Mouse (Mus musculus) urinary bladder, adult 2 months (tissue): ENCODE measurements around the gene Tmprss11e. TPM values are rescaled to one million over a fixed set of nuclear protein-coding genes. Genes with fewer than 3 reads are reported as not detected.
A peak's percentile ranks its signal among the peaks of the same experiment; 100 is the strongest.

Source experiments
- DNase-seq: peaks from one replicate; pipeline ENCODE4 v3.0.0; 2022; ENCODE audit warnings: low spot score
- polyA plus RNA-seq: library from polyadenylated mRNA; depleted of rRNA; stranded (reverse); fragments of >200 nt; gene quantifications from 2 replicates; pipeline ENCODE4 v1.2.3, GENCODE M21; 2012; rRNA removed

Gene Tmprss11e
- polyA plus RNA-seq = 0.29 and 0.34 TPM in 2 replicates

DNA sequence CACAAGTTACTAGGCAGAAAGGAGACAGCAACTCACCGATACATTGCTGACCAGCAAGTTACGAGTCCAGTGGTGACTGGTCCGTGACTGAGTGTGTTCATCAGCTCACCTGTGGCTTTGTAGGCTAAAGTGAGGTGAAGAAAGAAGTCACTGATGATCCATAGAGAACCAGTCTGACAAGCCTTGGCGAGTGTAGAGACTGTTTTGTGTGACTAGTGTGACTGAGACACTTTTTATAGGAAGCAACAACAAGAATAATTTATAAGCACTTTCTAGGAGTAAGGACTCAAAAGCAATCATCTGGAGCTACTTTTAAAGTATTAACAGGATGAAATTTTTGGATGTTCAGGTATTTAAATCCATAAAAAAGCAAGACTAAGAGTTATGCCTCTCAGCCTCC lies at the start of gene Tmprss11e:
Gene Tmprss11e (minus strand): TSS at position 101 of the 400 bp plus-strand sequence.
- DNase-seq = no peak

DNA sequence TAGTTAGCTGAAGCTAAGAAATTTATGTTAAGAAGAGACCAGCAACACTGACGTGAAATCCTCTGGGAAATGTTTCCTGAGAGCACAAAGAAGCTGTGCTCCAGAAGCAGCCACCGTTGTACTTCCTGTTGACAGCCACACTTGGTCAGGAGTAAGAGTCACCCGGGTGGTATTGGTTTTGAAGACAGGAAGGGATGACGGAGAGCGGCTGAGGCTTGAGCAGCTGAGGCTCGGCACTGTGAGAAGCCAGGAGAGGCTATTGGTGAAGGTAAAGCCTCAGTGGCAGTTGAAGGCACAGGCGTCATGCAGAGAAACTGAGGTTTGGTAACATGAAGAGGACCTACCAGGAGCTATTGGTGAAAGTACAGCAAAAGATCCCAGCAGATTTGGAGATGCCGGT lies 47.2 kb upstream of the Tmprss11e start:
- DNase-seq = no peak

DNA sequence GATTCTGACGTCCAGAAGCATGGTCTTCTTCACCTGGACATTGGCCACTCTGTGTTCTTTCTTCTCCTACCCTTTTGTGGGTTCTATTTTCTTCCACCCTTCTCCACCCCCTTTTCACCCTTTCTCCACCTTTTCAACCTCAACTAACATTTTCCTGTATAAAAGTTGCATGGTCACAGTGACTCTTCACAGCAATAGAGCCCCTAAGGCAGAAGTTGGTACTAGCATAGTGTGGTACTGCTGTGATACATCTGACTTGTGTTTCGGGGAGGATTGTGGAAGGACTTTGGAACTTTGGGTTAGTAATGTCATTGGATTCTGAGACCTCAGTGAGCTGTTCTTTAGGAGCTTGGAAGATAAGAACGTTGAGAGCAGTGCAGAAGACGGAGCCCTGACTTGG lies 46.6 kb upstream of the Tmprss11e start:
- DNase-seq = no peak

DNA sequence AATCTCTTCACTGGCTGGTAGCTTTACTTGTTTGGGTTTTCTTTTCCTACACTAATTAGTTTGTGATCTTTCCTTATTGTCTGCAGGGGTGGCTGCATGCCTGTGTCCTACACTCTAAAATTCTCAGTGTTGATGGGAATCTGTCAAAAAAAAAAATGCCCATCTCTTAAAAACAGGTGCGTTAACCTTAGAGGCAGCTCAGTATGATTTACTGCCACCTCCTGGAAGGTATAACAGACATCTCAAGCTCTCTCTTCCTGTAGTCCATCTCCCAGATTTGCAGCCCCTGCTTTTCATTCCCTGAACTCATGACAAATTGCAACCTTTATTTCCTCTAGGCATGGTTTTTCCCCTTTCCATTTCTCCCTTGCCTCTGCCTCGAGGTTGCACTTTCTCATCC lies 44.3 kb upstream of the Tmprss11e start:
- no peak for DNase-seq

DNA sequence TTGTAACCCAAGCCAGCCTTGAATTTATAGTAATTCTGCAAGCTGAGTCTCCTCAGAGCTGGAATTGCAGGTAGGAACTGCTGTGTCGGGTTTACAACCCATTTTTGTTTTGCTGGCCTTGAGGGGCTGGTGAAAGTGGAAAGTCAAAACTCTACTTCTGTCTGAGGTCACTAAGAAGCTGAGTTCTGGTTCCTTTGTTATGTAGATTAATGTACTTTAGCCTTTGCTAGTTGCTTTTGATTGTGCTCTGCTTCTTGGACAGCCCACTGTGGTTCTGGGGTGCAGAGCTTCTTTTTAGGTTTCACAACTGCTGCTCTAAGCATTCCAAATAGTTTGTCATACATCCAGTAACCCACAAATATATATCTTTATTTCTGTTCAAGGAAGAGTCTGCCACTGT lies 41.2 kb upstream of the Tmprss11e start:
- no peak for DNase-seq

DNA sequence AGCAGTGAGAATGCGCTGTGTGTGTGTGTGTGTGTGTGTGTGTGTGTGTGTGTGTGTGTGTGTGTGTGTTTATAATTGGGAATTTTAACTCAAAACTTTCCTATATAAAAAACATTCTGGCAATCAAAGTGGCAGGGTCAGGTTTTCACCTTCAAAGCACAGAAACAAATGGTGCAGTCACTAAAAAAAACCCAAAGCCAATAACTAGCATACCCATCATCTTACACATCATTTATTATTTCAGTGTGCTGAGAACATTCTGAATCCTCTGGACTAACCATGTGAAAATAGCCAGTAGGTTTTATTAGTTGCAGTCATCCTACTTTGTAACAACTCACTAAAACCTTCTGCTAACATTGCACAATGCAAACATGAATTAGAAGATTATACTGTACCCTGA lies 38.6 kb upstream of the Tmprss11e start:
- DNase-seq = no peak

DNA sequence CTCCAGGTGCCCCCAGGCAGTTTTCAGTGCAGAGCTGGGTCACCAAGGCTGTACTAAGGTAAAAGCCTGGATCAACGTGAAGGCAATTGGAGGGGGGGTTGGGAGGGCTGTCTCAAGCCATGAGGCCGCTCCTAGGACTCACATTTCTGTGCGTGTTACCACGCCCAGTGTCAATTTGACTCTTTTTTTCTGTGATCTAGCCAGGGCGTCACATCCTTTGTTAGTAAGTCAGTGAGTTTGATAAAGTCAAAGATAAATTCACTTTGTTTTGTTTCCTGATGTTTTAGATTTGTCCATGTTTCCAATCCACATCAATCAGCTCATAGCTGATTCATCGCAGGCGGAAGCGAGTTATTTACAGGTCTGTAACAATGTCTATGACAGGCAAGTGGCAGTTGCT lies 37.4 kb upstream of the Tmprss11e start:
- DNase-seq = no peak

DNA sequence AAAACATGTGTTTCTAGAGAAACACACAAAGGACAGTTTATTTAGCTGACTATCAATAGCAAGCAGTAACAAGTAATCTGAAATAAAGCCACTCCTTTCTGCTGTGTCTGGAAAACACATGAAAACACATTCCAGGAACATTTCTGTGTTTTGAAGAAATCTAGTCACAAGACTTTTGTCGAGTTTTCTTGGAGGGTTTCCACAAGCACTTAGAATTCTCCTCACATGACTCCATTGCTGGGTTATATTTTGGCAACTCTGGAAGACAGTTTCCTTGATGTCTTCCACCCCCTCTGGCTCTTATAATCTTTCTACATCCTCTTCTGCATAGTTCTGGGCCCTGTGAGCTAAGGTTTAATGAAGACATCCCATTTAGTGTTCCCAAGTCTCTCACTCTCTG lies 32.9 kb upstream of the Tmprss11e start:
- DNase-seq = no peak

DNA sequence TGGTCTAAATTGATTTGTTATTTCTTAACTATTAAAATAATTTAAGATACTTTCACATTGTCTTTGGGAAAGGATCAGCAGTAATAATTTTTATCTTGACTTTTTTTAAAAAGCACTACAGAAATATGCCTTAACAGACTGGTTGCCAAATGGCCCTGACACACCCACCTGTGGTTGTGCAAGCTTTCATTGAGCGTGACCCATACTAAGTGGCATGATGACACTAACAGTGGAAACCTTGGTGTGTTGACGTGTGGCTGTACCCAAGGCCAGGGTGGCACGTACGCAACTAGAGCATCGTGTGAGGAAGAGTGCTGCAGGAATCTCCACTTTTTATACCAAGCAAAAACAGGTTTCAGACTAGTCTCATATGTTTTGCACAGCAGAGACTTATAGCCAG lies 31.3 kb upstream of the Tmprss11e start:
- DNase-seq = no peak

DNA sequence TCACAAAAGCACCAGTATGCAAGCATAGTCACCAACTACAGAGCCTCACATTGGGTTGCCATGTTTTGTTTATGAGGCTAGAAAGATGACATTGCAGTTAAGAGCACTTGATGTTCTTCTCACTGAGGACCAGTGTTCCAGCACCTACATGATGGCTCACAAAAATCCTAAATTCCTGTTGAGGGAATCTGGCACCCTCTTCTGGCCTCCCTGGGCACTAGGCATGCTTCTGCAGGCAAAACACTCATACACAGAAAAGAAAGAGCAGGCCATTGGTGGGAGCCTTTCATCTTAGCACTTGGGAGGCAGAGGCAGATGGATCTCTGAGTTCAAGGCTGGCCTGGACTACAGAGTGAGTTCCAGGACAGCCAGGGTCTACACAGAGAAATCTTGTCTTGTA lies 25.4 kb upstream of the Tmprss11e start:
- no peak for DNase-seq

DNA sequence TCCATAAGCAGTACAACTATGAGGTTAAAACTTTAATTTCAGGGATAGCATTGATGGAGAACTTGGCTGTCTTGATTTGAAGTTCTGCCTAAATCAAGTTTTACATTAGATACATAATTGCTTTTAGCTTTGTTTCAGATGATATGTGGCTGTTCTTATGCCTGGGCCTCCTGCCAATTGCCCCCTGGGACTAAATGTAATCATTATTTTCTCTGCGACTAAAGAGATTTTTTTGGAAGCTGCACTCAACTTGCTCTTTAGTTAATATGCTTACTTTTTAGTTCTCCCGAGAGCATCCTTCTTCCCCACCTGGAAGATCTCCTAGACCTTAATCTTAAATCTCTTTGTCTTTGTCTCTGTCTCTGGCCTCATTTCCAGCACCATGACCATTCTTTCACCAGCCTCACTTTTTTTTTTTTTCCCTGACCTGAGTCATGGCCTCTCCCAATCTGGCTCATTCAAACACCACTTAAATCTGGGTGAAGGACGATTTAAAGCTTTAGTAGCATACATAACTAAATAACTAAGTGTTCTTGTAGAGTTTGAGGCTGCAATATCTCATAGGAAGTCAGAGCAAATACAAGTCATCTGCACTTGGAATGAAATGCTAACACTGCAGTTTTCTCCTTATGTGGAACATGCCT lies 23.5 kb upstream of the Tmprss11e start:
- no peak for DNase-seq

DNA sequence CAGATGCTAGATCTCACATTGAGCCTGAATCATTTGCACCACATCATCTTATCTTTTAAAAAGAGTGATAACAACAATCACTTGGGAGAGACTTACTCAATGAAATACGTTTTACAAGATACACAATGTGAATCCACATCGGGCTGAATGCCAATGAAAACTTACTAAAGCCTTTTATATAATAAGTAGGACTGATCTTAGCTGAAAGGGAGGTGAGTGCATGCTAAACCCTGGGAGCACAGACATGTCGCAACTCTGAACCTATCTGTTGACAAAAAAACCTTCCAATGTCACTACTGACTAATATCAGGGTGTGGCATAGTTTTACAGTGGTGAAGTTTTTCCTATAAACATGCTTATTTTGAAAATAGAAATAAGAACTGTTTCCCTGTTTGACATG lies 2.8 kb downstream of the Tmprss11e start:
- no peak for DNase-seq

DNA sequence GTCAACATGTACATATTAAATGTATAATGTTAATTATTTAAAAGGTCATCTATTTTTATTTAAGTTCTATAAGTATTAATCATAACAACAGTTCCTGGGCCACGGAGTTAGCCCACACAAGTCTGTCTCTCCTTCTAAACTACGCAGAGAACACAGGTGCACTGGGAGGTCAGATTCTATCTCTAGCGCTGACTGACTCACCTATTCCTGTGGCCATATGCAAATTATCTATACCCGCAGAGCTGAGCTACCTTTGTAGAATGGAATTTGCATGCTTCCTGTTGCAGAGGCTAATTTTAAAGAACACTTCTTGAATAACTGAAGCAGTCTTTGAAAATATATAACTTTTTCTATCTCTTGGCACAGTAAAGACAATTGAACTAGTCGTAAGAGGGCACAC lies 4.5 kb downstream of the Tmprss11e start:
- DNase-seq = no peak

DNA sequence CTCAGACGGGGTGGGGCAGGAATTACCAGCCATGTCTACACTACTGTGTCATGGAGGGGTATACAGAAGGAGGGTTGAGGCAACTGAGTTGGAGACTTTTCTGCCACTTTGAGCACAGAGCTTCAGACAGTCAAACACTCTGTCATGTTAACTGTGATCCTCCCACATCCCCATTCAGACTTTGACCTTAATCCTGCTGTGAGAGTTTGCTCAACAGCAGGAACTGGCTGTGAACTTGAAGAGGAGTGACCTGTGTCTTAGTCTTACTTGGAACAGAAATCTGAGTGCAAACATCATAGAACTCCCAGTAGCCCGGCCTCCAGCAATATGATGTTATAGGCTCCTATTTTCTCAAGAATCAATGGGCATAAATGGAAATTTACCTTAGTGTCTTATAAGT lies 9.8 kb downstream of the Tmprss11e start:
- no peak for DNase-seq

DNA sequence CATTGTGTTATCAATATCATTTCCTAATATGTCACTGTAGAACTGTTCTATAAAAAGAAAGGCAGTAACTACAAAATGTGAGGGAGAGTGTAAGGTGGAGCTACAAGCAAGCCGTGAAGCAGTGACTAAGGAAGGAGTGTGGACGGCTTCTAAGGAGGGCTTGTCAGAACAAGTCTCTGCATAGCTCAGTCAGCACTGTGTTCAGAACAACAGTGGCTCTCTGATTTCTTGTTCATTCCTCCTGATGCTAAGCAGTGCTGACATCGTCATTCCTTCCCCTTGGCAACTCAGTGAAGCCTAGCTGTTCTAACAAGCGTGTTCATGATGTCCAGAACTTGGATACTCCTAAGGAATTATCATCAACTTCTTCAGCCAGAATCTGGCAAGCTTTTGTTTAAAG lies 15.0 kb downstream of the Tmprss11e start:
- no peak for DNase-seq

DNA sequence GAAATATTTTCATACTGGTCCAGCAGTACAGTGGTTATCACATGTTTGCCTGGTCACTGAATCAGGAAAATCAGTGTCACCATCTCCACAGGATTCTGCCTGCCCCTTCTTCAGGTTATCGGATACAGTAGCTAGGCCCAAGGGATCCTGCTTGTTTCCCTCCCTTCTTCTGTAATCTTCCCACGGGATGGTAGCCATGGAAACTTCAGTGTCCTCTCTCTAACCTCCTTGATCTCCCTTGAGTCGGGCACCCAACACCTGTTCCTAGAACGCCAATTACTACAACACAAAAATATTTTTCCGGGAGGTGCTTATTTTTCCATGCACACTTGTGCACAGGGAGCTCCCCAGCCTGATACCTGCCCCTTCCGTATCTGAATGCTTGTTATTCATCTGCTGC lies 17.0 kb downstream of the Tmprss11e start:
- no peak for DNase-seq

DNA sequence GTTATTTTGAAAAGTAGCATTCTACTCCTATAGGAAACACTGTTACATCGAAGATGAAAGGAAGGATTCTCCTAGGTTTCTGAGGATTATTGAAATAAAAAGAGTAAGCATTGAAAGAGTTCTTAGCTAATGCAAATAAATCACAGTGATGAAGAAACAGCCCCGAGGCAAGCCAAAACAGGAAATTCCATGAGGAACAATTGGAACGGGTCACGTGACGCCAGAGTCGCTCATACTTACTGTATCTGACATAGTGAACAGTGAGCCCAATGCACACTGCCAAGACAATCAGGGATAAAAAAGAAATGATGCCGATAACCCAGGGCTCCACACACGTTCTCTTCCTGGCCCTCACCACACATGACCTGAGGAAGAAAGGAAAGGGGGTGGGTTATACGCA lies 18.6 kb downstream of the Tmprss11e start:
- no peak for DNase-seq

DNA sequence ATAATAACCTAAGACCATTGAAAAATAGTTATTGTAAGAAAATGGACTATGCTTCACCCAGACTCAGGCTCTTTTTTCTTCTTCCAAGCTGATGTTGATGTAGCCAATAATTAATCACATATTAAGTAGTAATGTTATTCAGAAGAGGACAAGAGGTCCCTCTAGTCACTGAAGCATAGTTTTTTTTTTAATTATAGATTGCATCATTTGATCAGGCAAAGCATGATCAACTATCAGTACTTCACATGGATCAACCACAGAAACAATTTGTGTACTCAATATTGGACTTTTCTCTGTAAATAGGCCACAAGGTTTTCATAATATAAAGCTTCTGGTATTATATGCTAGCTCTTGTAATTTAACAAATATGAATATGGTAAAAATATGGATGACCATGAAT lies 20.6 kb downstream of the Tmprss11e start:
- DNase-seq = no peak

DNA sequence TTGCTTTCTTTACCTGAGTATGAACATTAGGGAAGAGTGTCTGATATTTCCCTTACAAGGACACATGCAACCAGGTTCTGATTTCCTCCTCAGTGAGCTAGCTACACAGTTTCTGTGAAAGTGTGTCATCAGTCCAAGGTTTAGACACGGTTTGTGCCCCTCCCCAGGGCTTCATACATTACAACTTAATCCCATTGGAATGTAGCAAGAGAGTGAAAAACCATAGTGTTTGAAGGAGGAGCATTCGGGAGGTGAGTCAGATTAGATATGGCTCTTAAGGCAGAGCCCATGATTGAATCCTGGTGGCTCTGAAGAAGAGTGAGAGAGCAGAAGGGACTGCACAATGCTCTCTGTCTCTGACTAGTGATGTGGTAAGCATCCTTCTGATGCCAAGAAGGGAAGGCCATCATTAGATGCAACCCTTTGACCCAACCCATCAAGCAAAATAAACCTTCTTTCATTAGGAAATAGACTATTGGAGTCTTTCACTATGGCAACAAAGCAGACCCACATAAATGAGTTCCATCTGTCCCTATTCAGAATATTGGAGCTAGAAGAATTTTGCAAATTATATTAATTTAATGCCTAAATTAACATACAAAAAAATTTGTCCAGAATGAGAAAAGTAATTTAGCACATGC lies 22.7 kb downstream of the Tmprss11e start:
- no peak for DNase-seq

DNA sequence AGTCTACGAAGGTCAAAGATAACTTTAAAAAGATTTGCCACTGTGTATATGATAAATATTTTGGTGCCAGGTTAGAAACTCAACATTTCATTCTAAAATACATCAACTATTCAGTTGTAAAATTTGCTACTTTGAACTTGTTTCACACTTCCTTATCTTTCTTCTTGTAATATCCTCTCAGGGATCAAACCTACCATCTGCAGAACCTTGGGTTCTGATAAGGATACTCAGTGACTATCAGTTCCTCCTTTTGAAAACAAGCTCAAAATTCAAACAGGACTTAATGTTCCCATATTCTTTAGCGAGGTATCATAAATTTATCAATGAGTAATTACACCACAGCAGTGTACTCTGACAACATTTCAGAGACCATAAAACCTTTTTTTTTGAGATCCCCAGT lies 30.6 kb downstream of the Tmprss11e start:
- DNase-seq = no peak

DNA sequence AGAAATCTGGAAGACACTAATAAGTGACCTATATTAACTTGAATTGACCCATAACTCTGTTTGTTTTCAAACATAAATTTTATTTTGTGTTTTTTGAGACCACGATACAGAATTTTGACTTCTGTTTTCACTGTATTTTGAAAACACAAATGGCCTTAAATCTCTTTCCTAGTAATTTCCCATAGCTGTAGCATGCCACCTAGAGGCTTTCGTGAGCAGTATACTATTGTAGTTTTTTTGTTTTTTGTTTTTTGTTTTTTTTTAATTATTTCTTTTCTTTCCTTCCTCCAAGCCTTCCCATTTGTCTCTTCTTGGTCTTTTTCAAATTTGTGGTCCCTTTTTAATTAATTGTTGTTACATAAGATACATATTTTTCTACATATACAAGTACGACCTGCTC lies 40.7 kb downstream of the Tmprss11e start:
- no peak for DNase-seq

DNA sequence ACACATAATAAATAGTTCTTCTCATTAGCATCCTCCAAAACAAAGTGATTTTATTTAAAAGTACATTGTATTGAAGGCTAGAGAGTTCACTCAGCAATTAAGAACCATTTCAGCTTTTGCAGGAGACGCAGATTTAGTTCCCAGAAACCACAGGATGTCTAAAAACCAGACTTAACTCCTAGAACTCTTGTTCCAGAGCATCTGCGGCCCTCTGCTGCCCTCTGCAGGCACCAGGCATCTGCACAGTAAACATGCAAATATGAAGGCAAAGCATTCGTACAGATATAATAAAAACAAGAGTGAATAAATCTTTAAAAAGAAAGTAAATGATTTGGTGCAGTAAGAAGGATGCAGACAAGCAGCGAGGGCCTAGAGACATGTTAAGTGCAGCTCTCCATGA lies 60.9 kb downstream of the Tmprss11e start:
- peak; percentile 48 for DNase-seq

DNA sequence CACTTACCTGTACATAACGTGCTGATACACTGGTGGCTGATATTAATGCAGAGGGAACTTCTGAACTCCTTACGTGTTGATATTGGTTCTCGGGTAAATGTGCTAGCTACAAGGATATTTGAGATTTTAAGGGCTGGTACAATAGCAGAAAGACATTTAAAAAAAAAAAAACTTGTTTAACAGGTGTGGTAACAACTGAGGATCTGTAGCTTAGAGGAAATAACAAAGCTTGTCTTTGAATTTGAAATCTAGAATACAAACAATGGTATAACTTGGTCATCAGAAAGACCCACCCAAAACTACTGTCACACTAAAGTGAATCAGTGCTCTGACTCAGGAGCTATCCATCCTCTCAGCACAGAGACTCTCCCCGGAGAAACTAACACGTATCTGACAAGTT lies 69.4 kb downstream of the Tmprss11e start, which contains the start of gene Tmprss11b:
Gene Tmprss11b (minus strand): TSS at position 101 of the 400 bp plus-strand sequence.
- no peak for DNase-seq
